Mouse (Mus musculus) brain, embryonic 14.5 days (tissue): Measurements from ENCODE around the gene Iqck. TPM values are rescaled to one million over a fixed set of nuclear protein-coding genes. Genes with fewer than 3 reads are reported as not detected.

Experiments used
- DNase-seq: peaks from one replicate; pipeline ENCODE4 v3.0.0-alpha.2; 2011; ENCODE audit warnings: low read depth
- CTCF ChIP-seq: fragments of 200-500 bp; IDR thresholded peaks from 2 replicates; pipeline ENCODE4 v1.5.1; 2012; ENCODE audit warnings: inconsistent platforms, mild to moderate bottlenecking, moderate library complexity, borderline replicate concordance; ENCODE audit not compliant: insufficient read depth, insufficient read length; ENCODE audit errors: extremely low read depth
- POLR2A ChIP-seq: fragments of 200-500 bp; IDR thresholded peaks from 2 replicates; pipeline ENCODE4 v1.6.1; 2012; ENCODE audit warnings: mild to moderate bottlenecking, inconsistent platforms, borderline replicate concordance; ENCODE audit not compliant: poor library complexity, insufficient read depth, insufficient read length, severe bottlenecking; ENCODE audit errors: extremely low read depth
- polyA plus RNA-seq: library from polyadenylated mRNA; depleted of rRNA; stranded (reverse); fragments of >200 nt; gene quantifications from 2 replicates; pipeline ENCODE4 v1.2.3, GENCODE M21; 2012; rRNA removed

Gene Iqck
- polyA plus RNA-seq: 4.1 and 6.1 TPM in 2 replicates

DNA sequence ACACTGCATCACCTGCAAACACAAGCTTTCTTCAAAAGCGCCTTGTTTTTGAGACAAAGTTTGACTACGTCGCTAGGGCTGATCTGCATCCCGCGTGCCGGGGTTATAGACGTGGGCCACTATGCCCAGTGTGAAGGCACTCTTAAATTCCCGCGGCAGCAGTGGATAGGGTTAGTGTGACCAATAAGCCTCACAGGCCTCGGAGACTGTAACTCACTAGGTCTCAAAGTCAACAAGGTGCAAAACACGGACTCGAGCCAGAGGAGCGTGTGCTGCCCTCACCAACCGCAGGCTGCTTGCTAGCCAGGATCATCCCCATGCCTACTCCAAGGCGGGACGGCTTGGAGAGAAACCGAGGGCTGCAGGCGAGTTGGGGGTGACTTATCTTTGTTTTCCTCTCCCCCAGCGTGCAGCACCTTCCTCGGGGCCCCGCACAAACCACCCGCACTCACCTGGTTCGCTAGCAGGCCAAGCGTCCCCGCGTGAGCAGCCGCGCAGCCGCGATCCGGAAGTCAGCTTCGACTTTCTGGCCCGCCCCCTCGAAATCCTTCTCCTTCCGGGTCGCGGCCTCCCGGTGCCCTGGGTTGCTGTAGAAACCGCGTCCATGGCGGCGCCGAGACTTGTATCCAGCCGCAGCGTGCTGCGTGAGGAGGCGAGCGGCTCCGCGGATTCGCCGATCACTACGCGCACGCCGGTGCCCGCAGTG is at the start of gene Iqck:
Gene Iqck (plus strand): TSS at position 582 of the 706 bp plus-strand sequence.
- TF ChIP-seq POLR2A (peak; percentile 75; the same call in 1 of the 2 replicates), CTCF (no peak)
- peak; percentile 97 for DNase-seq

DNA sequence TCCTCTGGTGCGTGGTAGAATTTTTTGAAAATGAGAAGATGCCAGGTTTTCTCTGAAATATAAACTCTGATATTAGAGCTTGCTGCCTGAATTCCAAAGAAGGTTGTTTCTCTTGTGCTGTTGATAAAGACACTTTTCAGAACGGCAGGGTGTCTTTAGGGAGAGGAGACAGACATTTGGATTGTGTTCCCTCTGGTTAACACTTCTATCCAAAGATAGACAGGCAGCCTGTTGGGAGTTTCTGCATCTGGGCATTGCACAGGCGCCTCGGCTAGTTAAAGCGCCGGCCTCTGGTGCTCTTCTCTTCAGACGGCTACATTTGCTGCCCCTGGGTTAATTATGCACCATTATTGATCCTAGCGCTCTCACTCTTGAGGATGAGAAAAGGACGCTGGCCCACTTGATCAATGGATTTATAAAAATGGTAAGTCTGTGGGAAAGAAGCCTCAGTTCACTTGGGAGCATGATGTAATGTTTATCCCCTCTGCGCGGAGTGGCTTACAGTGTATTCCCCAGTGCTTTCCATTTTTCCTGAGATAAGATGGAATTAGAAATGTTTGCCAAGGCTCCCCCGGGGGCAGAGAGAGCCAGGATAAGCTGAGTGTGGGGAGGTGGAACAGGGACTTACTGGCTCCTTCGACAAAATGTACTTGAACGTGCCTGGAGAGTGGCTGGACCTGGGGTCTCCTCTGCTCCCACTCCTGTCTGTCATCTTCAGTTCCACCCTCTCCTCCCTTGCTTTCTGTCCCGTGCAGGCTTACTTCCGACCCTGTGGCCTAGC is 48.7 kb upstream of the Iqck start:
- TF ChIP-seq POLR2A: no peak
- TF ChIP-seq CTCF: no peak
- DNase-seq: peak; percentile 34

DNA sequence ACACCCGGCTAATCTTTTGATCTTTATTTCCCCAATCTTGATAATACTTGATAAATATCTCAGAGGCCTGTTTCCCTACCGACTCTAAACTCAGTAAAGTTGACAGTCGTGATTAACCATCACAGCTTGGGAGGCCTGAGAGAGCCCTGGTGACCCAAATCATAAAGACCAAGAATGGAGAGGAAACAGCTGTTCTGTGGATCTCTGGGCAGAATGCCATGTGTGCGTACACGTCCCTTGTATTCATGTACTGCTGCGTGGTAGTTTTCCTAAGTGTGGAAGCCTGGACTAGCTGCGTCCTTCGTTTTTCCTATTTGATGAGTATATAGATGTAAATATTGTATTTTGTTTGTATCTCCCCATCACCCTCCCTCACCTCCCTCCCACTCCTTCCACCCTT is 47.7 kb upstream of the Iqck start:
- peak; percentile 34 for DNase-seq
- TF ChIP-seq CTCF: no peak

GRCm38 (mm10) chr7:118811407-118812106 is 44.0 kb upstream of the Iqck start:
- TF ChIP-seq POLR2A: no peak
- no peak for TF ChIP-seq CTCF
- DNase-seq: no peak

GRCm38 (mm10) chr7:118813592-118813991 is 42.0 kb upstream of the Iqck start:
- TF ChIP-seq POLR2A (no peak), CTCF (no peak)
- DNase-seq: no peak

GRCm38 (mm10) chr7:118816275-118816674 is 39.3 kb upstream of the Iqck start:
- DNase-seq: no peak
- TF ChIP-seq POLR2A: no peak
- no peak for TF ChIP-seq CTCF

DNA sequence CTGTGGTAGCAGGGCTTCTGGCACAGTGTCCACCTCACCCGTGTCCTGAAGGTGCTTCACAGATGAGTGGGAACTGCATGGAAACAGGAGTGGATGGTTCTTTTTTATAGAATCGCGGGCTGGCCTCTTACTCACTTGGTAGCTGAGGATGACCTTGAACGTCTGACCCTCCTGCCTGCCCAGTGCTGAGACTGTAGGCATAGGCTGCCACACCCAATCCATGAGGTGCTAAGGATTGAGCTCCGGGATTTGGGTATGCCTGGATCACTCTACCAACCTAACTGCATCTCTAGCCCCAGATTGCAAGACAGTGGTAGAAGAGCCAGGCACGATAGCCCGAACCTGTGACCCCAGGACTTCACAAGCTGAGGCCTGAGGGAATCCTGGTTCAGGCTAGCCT is 37.8 kb upstream of the Iqck start:
- DNase-seq: no peak
- TF ChIP-seq POLR2A (no peak), CTCF (no peak)

DNA sequence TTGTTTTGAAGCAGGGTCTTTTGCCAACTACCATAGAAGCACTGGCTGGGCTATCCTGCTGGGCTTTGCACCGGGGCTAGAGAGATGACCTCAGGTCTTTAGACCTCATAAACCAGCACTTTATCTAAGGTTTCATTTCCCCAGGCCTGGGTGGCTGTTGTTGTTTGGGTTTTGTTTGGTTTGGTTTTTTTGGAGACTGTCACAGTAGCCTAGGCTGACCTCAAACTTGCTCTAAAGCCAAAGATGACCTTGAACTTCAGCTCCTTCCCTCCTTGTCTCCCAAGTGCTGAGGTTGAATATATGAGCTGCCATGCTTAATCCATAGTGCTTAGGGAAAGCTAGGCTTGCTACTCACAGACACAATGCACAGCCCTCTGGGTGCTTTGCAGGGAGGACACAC is 35.9 kb upstream of the Iqck start:
- no peak for DNase-seq
- TF ChIP-seq POLR2A (no peak), CTCF (no peak)

GRCm38 (mm10) chr7:118821356-118821755 is 34.2 kb upstream of the Iqck start:
- no peak for DNase-seq

DNA sequence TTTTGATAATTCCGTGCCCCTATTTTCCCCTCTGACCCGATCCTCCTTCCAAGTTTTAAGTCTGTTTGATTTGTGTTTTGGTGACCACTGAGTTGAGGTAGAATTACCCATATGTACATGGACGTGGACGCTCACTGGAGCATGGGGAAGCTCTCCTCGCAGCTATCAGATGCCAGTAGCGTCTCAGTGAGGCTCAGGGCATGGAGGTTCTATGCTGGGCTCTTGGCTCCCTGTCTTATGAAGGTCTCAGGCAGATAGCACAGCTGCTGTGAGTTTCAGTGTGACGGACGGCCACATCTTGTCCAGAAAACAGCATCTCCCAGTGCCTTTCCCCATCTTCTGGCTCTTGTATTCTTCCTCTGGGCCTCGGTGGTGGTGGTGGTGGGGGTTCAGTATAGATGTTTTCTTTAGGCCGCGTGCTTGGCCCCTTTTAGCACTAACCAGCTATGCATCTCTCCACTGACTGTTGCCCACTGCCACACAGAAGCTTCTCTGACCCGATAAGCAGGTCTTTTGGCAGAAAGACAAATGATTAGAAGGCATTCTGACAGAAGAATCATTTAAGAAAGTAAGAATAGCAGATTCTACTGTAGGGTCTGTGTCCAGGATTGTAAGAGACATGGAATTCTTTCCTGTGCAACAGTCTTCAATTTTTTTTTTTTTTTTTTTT is 33.5 kb upstream of the Iqck start:
- TF ChIP-seq CTCF (no peak), POLR2A (no peak)
- DNase-seq: no peak

More at GRCm38 (mm10) chr7:118821356-118821755, 34.2 kb upstream of the Iqck start:
- TF ChIP-seq CTCF (no peak), POLR2A (no peak)

DNA sequence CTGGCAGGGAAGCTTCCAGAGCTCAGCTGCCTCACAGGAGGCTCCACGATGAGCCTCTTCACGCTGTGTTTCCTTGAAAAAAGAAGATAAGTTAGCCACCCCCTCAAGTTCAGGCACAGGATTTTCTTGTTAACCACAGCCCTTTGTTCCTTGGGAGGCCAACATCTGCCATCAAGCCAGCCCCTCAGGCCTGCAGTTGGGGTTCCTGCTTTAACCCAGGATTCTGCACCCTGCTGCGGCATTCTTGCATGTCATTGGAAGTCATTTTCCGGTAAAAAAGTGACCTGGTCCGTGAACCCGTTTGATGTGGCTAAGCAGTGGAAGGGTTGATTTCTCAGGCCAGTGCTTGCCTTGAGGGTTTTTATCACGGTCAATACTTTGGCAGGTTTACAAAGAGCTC is 31.1 kb upstream of the Iqck start:
- no peak for TF ChIP-seq POLR2A
- no peak for TF ChIP-seq CTCF
- DNase-seq: no peak
